Mouse (Mus musculus): ENCODE data around the gene Kcnk7. TPM values are rescaled to one million over a fixed set of nuclear protein-coding genes. Genes with fewer than 3 reads are reported as not detected.

The Kcnk7 gene
- polyA plus RNA-seq (2015; fragmentation: Nextera tagmentation; extraction: Ambion mirVana), result 0.33 and 0.57 TPM in 2 replicates

GRCm38 (mm10) chr19:5704163-5704800 is at the start of gene Kcnk7:
Kcnk7 (plus strand) TSS chr19:5704367.

GRCm38 (mm10) chr19:5662981-5663913 is 40.9 kb upstream of the Kcnk7 start, which contains the start of gene Sipa1:
Sipa1 (minus strand) TSS chr19:5663707.

GRCm38 (mm10) chr19:5688200-5689087 is 15.7 kb upstream of the Kcnk7 start, which contains the start of the genes Map3k11 and Pcnx3:
Map3k11 (plus strand) TSS chr19:5688742.
Pcnx3 (minus strand) TSS chr19:5688908.

GRCm38 (mm10) chr19:5725767-5726515 is 21.8 kb downstream of the Kcnk7 start, which contains the start of gene Ehbp1l1:
Ehbp1l1 (minus strand) TSS chr19:5726317.

GRCm38 (mm10) chr19:5729444-5729815 is 25.3 kb downstream of the Kcnk7 start, which contains the start of gene Fam89b:
Fam89b (minus strand) TSS chr19:5729653.

GRCm38 (mm10) chr19:5740320-5741317 is 36.5 kb downstream of the Kcnk7 start, which contains the start of gene Ltbp3:
Ltbp3 (plus strand) TSS chr19:5740904.

Small RNA genes lying within 50 kb of the gene (microRNA-seq; reads per million reads assigned to microRNA genes)
- gene Mir6987 (ENCODE audit: borderline replicate concordance, insufficient number of aligned reads), result not detected

Other genes starting within 250 kb of the Kcnk7 start
- 12.7 and 16.2 TPM in 2 replicates for gene Ccdc85b, start 246.5 kb upstream of the Kcnk7 start, polyA plus RNA-seq (2015; fragmentation: Nextera tagmentation; extraction: Ambion mirVana)
- gene Fibp, start 243.8 kb upstream of the Kcnk7 start, polyA plus RNA-seq (2015; fragmentation: Nextera tagmentation; extraction: Ambion mirVana), result 92.0 and 126 TPM in 2 replicates
- 0.36 and 1.1 TPM in 2 replicates for gene Ctsw, start 235.9 kb upstream of the Kcnk7 start, polyA plus RNA-seq (2015; fragmentation: Nextera tagmentation; extraction: Ambion mirVana)
- gene Efemp2, start 230.4 kb upstream of the Kcnk7 start, polyA plus RNA-seq (2015; fragmentation: Nextera tagmentation; extraction: Ambion mirVana), result 77.3 and 88.0 TPM in 2 replicates
- gene Mus81, start 216.0 kb upstream of the Kcnk7 start, polyA plus RNA-seq (2015; fragmentation: Nextera tagmentation; extraction: Ambion mirVana), result 18.1 and 22.0 TPM in 2 replicates
- gene Cfl1, start 213.9 kb upstream of the Kcnk7 start, polyA plus RNA-seq (2015; fragmentation: Nextera tagmentation; extraction: Ambion mirVana), result 1,277 and 1,424 TPM in 2 replicates
- gene 1700020D05Rik, start 200.6 kb upstream of the Kcnk7 start, polyA plus RNA-seq (2015; fragmentation: Nextera tagmentation; extraction: Ambion mirVana), result not detected in 2 replicates
- 14.4 and 16.0 TPM in 2 replicates for gene Snx32, start 193.8 kb upstream of the Kcnk7 start, polyA plus RNA-seq (2015; fragmentation: Nextera tagmentation; extraction: Ambion mirVana)
- 0.36 and 0.41 TPM in 2 replicates for gene Ovol1, start 143.7 kb upstream of the Kcnk7 start, polyA plus RNA-seq (2015; fragmentation: Nextera tagmentation; extraction: Ambion mirVana)
- gene Ap5b1, start 136.3 kb upstream of the Kcnk7 start, polyA plus RNA-seq (2015; fragmentation: Nextera tagmentation; extraction: Ambion mirVana), result 1.0 and 4.3 TPM in 2 replicates
- gene Rnaseh2c, start 102.5 kb upstream of the Kcnk7 start, polyA plus RNA-seq (2015; fragmentation: Nextera tagmentation; extraction: Ambion mirVana), result 189 and 232 TPM in 2 replicates
- gene Kat5, start 94.1 kb upstream of the Kcnk7 start, polyA plus RNA-seq (2015; fragmentation: Nextera tagmentation; extraction: Ambion mirVana), result 42.7 and 55.8 TPM in 2 replicates
- gene Rela, start 66.9 kb upstream of the Kcnk7 start, polyA plus RNA-seq (2015; fragmentation: Nextera tagmentation; extraction: Ambion mirVana), result 32.7 and 55.1 TPM in 2 replicates
- gene Sipa1, start 40.7 kb upstream of the Kcnk7 start, polyA plus RNA-seq (2015; fragmentation: Nextera tagmentation; extraction: Ambion mirVana), result 23.6 and 38.7 TPM in 2 replicates
- 20.8 and 28.6 TPM in 2 replicates for gene Map3k11, start 15.6 kb upstream of the Kcnk7 start, polyA plus RNA-seq (2015; fragmentation: Nextera tagmentation; extraction: Ambion mirVana)
- gene Pcnx3, start 15.5 kb upstream of the Kcnk7 start, polyA plus RNA-seq (2015; fragmentation: Nextera tagmentation; extraction: Ambion mirVana), result 8.7 and 15.1 TPM in 2 replicates
- 20.3 and 23.5 TPM in 2 replicates for gene Ehbp1l1, start 21.9 kb downstream of the Kcnk7 start, polyA plus RNA-seq (2015; fragmentation: Nextera tagmentation; extraction: Ambion mirVana)
- gene Fam89b, start 25.3 kb downstream of the Kcnk7 start, polyA plus RNA-seq (2015; fragmentation: Nextera tagmentation; extraction: Ambion mirVana), result 86.7 and 91.8 TPM in 2 replicates
- 50.6 and 57.0 TPM in 2 replicates for gene Ltbp3, start 36.5 kb downstream of the Kcnk7 start, polyA plus RNA-seq (2015; fragmentation: Nextera tagmentation; extraction: Ambion mirVana)
- 50.3 and 69.4 TPM in 2 replicates for gene Scyl1, start 67.1 kb downstream of the Kcnk7 start, polyA plus RNA-seq (2015; fragmentation: Nextera tagmentation; extraction: Ambion mirVana)
- gene Frmd8, start 170.9 kb downstream of the Kcnk7 start, polyA plus RNA-seq (2015; fragmentation: Nextera tagmentation; extraction: Ambion mirVana), result 19.3 and 42.3 TPM in 2 replicates
- gene Slc25a45, start 173.4 kb downstream of the Kcnk7 start, polyA plus RNA-seq (2015; fragmentation: Nextera tagmentation; extraction: Ambion mirVana), result 9.9 and 23.2 TPM in 2 replicates
- 2.2 and 3.1 TPM in 2 replicates for gene Tigd3, start 189.8 kb downstream of the Kcnk7 start, polyA plus RNA-seq (2015; fragmentation: Nextera tagmentation; extraction: Ambion mirVana)
- gene Dpf2, start 208.6 kb downstream of the Kcnk7 start, polyA plus RNA-seq (2015; fragmentation: Nextera tagmentation; extraction: Ambion mirVana), result 52.8 and 74.8 TPM in 2 replicates
- gene Cdc42ep2, start 220.4 kb downstream of the Kcnk7 start, polyA plus RNA-seq (2015; fragmentation: Nextera tagmentation; extraction: Ambion mirVana), result 10.5 and 12.6 TPM in 2 replicates

All from adrenal gland, postnatal 0 days (tissue).